ENCODE assay signal across 22 mouse cellular contexts in genomic region chr14:24755426-24756117, GRCm38 (mm10).
"Had no signal": no experiment of that assay in that cellular context is flagged by ENCODE, and none has a peak within 500 bp of the region (broad histone marks: within the 10 kb centered on the region; RNA-seq: fewer than 3 reads in every experiment).

No protein-coding gene starts in this region.

- H3K9me3 ChIP-seq: limb, embryonic 10.5 days; limb, embryonic 13.5 days; liver, embryonic 12.5 days; liver, embryonic 15.5 days; lung, embryonic 15.5 days; megakaryocyte, embryonic 14.5 days; neural tube, embryonic 13.5 days; stomach, embryonic 15.5 days had no signal

- H3K27me3 ChIP-seq: limb, embryonic 13.5 days; liver, embryonic 12.5 days; liver, embryonic 15.5 days; lung, embryonic 15.5 days; neural tube, embryonic 13.5 days; stomach, embryonic 15.5 days had no signal

- ATAC-seq: intestine, postnatal 0 days; liver, embryonic 12.5 days had no signal

- H3K36me3 ChIP-seq: limb, embryonic 10.5 days; limb, embryonic 13.5 days; liver, embryonic 12.5 days; liver, embryonic 15.5 days; lung, embryonic 15.5 days; neural tube, embryonic 13.5 days; stomach, embryonic 15.5 days had no signal

- H3K27ac ChIP-seq: kidney, postnatal 0 days; limb, embryonic 10.5 days; limb, embryonic 13.5 days; liver, embryonic 12.5 days; liver, embryonic 15.5 days; lung, embryonic 15.5 days; neural tube, embryonic 13.5 days; stomach, embryonic 15.5 days had no signal

- H3K4me1 ChIP-seq: liver, embryonic 12.5 days; liver, embryonic 15.5 days; lung, embryonic 15.5 days; megakaryocyte, embryonic 14.5 days had no signal

- H3K4me2 ChIP-seq: limb, embryonic 13.5 days; liver, embryonic 12.5 days; liver, embryonic 15.5 days; lung, embryonic 15.5 days; midbrain, embryonic 11.5 days; neural tube, embryonic 13.5 days; stomach, embryonic 15.5 days had no signal

- DNase-seq: kidney, adult 2 months; kidney, postnatal 25 days; liver; lung, adult 18-20 months; lung, postnatal 10 days; lung, postnatal 36 days; retina, postnatal 1 day; right cerebral cortex, postnatal 25 days; spleen, adult 18-20 months; thymus, postnatal 25 days had no signal

- H3K4me3 ChIP-seq: limb, embryonic 10.5 days; limb, embryonic 13.5 days; liver, embryonic 12.5 days; liver, embryonic 15.5 days; lung, embryonic 15.5 days; megakaryocyte, embryonic 14.5 days; myocyte; neural tube, embryonic 13.5 days; stomach, embryonic 15.5 days had no signal

- H3K9ac ChIP-seq: limb, embryonic 13.5 days; liver, embryonic 12.5 days; liver, embryonic 15.5 days; lung, embryonic 15.5 days; neural tube, embryonic 13.5 days; stomach, embryonic 15.5 days had no signal
